Mouse (Mus musculus): ENCODE data around the gene Tbc1d7. TPM values are rescaled to one million over a fixed set of nuclear protein-coding genes. Genes with fewer than 3 reads are reported as not detected.

Tbc1d7 gene
- total RNA-seq, 2 experiments from 2014 or later: 33.0 to 34.5 TPM

GRCm38 (mm10) chr13:43199282-43199681, 28.0 kb upstream of the Tbc1d7 start:
- intact Hi-C loops (cut with DNase I): no loop called here
- no peak for DNase-seq (ENCODE audit: low spot score in 2 of 2)

GRCm38 (mm10) chr13:43197187-43197586, 25.9 kb upstream of the Tbc1d7 start:
- intact Hi-C loops (cut with DNase I): no loop called here

GRCm38 (mm10) chr13:43196000-43196399, 24.7 kb upstream of the Tbc1d7 start:
- intact Hi-C loops (cut with DNase I): no loop called here
- DNase-seq (ENCODE audit: low spot score in 2 of 2): no peak

More at GRCm38 (mm10) chr13:43197187-43197586, 25.9 kb upstream of the Tbc1d7 start:
- no peak for DNase-seq (ENCODE audit: low spot score in 2 of 2)

GRCm38 (mm10) chr13:43193932-43194331, 22.6 kb upstream of the Tbc1d7 start:
- intact Hi-C loops (cut with DNase I): no loop called here
- DNase-seq (ENCODE audit: low spot score in 2 of 2): no peak

GRCm38 (mm10) chr13:43193266-43193665, 22.0 kb upstream of the Tbc1d7 start:
- intact Hi-C loops (cut with DNase I): no loop called here

GRCm38 (mm10) chr13:43191741-43192192, 20.5 kb upstream of the Tbc1d7 start:
- peak; percentile 64 to 95 for DNase-seq (ENCODE audit: low spot score in 2 of 2)
- intact Hi-C loops (cut with DNase I): loop anchor here (1.0 kb wide), 1 partner anchor 39 kb away; no protein-coding TSS in a partner anchor

More at GRCm38 (mm10) chr13:43193266-43193665, 22.0 kb upstream of the Tbc1d7 start:
- no peak for DNase-seq (ENCODE audit: low spot score in 2 of 2)

- intact Hi-C loops (cut with DNase I): loop anchor here (1.0 kb wide), 1 partner anchor 39 kb away; no protein-coding TSS in a partner anchor
- DNase-seq (ENCODE audit: low spot score in 2 of 2): no peak
These were observed 20.0 kb upstream of the Tbc1d7 start for GRCm38 (mm10) chr13:43191290-43191689.

- intact Hi-C loops (cut with DNase I): loop anchor here (10.0 kb wide), 1 partner anchor 337 kb away; no protein-coding TSS in a partner anchor
- no peak for DNase-seq (ENCODE audit: low spot score in 2 of 2)
These were observed 16.4 kb upstream of the Tbc1d7 start for GRCm38 (mm10) chr13:43187736-43188135.

- intact Hi-C loops (cut with DNase I): loop anchor here (2.0 to 10.0 kb wide), 3 partner anchors 121 to 341 kb away; partner anchors contain the start of gene Gfod1
- DNase-seq (ENCODE audit: low spot score in 2 of 2): no peak
These were observed 12.2 kb upstream of the Tbc1d7 start for GRCm38 (mm10) chr13:43183248-43184055.

- intact Hi-C loops (cut with DNase I): loop anchor here (2.0 to 10.0 kb wide), 3 partner anchors 122 to 342 kb away; partner anchors contain the start of gene Gfod1
- DNase-seq (ENCODE audit: low spot score in 2 of 2): peak; percentile 86 to 92
These were observed 11.3 kb upstream of the Tbc1d7 start for GRCm38 (mm10) chr13:43182465-43183201.

- intact Hi-C loops (cut with DNase I): loop anchor here (5.0 to 10.0 kb wide), 2 partner anchors 201 to 344 kb away; no protein-coding TSS in a partner anchor
- DNase-seq (ENCODE audit: low spot score in 2 of 2): no peak
These were observed 9.8 kb upstream of the Tbc1d7 start for GRCm38 (mm10) chr13:43181104-43181503.

- no peak for DNase-seq (ENCODE audit: low spot score in 2 of 2)
- intact Hi-C loops (cut with DNase I): loop anchor here (10.0 kb wide), 1 partner anchor 367 kb away; no protein-coding TSS in a partner anchor
These were observed 6.0 kb upstream of the Tbc1d7 start for GRCm38 (mm10) chr13:43177317-43177716.

GRCm38 (mm10) chr13:43176676-43177075, 5.4 kb upstream of the Tbc1d7 start:
- intact Hi-C loops (cut with DNase I): loop anchor here (10.0 kb wide), 1 partner anchor 368 kb away; no protein-coding TSS in a partner anchor
- DNase-seq (ENCODE audit: low spot score in 2 of 2): no peak

GRCm38 (mm10) chr13:43173262-43173661, 2.0 kb upstream of the Tbc1d7 start:
- peak; percentile 85 to 88 for DNase-seq (ENCODE audit: low spot score in 2 of 2)
- intact Hi-C loops (cut with DNase I): loop anchor here (10.0 kb wide), 1 partner anchor 372 kb away; no protein-coding TSS in a partner anchor

- intact Hi-C loops (cut with DNase I): loop anchor here (10.0 kb wide), 1 partner anchor 373 kb away; no protein-coding TSS in a partner anchor
- peak in 1 of 2 experiments; percentile 53 for DNase-seq (ENCODE audit: low spot score in 2 of 2)
These were observed 874 bp upstream of the Tbc1d7 start for GRCm38 (mm10) chr13:43172036-43172713.

- no peak for DNase-seq (ENCODE audit: low spot score in 2 of 2)
- intact Hi-C loops (cut with DNase I): no loop called here
These were observed 3.6 kb downstream of the Tbc1d7 start for GRCm38 (mm10) chr13:43167721-43168120.

GRCm38 (mm10) chr13:43159429-43159828, 11.9 kb downstream of the Tbc1d7 start:
- DNase-seq (ENCODE audit: low spot score in 2 of 2): no peak
- intact Hi-C loops (cut with DNase I): no loop called here

- intact Hi-C loops (cut with DNase I): no loop called here
- no peak for DNase-seq (ENCODE audit: low spot score in 2 of 2)
These were observed 13.0 kb downstream of the Tbc1d7 start for GRCm38 (mm10) chr13:43158281-43158680.

- intact Hi-C loops (cut with DNase I): no loop called here
- DNase-seq (ENCODE audit: low spot score in 2 of 2): no peak
These were observed 13.9 kb downstream of the Tbc1d7 start for GRCm38 (mm10) chr13:43157370-43157769.
